ENCODE assay signal across 11 mouse cellular contexts in genomic region chr11:7504651-7505321, GRCm38 (mm10).
A peak's percentile ranks its signal among the peaks of the same experiment; 100 is the strongest.
DNase-seq lines count a peak whose midpoint lies in the region; ATAC-seq lines count a peak whose summit lies in the region.
"Had no signal": no experiment of that assay in that cellular context is flagged by ENCODE, and none has a peak within 500 bp of the region (broad histone marks: within the 10 kb centered on the region; RNA-seq: fewer than 3 reads in every experiment).

No protein-coding gene starts in this region.

- H3K27ac ChIP-seq in limb, embryonic 11.5 days (replicated peaks; ENCODE audit: low read depth, low read length), result no peak overlapping the region
- no peak overlapping the region for H3K27ac ChIP-seq in limb, embryonic 10.5 days
- H3K27ac ChIP-seq: forebrain, embryonic 13.5 days had no signal

- no peak overlapping the region for H3K4me2 ChIP-seq in limb, embryonic 11.5 days (ENCODE audit: low read depth, severe bottlenecking)
- H3K4me2 ChIP-seq: forebrain, embryonic 13.5 days had no signal

- H3K27me3 ChIP-seq in limb, embryonic 11.5 days (ENCODE audit: control insufficient read depth, insufficient read depth, low read length), result no peaks in the 10 kb centered on the region
- H3K27me3 ChIP-seq in limb, embryonic 10.5 days (ENCODE audit: low read depth, poor library complexity, severe bottlenecking), result no peaks in the 10 kb centered on the region
- H3K27me3 ChIP-seq: forebrain, embryonic 13.5 days; Patski had no signal

- 0 out of 2 replicates have a peak, but pooled peaks have one; percentile 37 for ATAC-seq in limb, embryonic 11.5 days (ENCODE audit: insufficient number of reproducible peaks, low FRiP score, low TSS enrichment, low read depth)
- ATAC-seq: forebrain, embryonic 13.5 days had no signal

- peak; percentile 84 to 89 for DNase-seq in cerebellum, postnatal 10 days
- no peak for DNase-seq in cerebellum, adult 11 months
- no peak for DNase-seq in limb, embryonic 11.5 days (ENCODE audit: low spot score)
- DNase-seq in limb, embryonic 10.5 days (ENCODE audit: low spot score), result no peak
- DNase-seq in heart, adult 8-10 months (ENCODE audit: low spot score), result peak; percentile 70
- DNase-seq in kidney, postnatal 14 days, result peak; percentile 72
- DNase-seq in thymus, postnatal 36 days, result no peak
- no peak for DNase-seq in left cerebral cortex, adult 18-20 months (ENCODE audit: low spot score in 2 of 2)
- DNase-seq: lung, adult 2 months had no signal

- WGBS in limb, embryonic 11.5 days, result 87% methylated on average over 10 of the region's 10 CpGs
- 88% methylated on average over 10 of the region's 10 CpGs for WGBS in limb, embryonic 10.5 days

- no peaks in the 10 kb centered on the region for H3K36me3 ChIP-seq in limb, embryonic 11.5 days (ENCODE audit: control insufficient read depth, insufficient read depth, low read length)
- no peaks in the 10 kb centered on the region for H3K36me3 ChIP-seq in limb, embryonic 10.5 days

- no peak overlapping the region for H3K9ac ChIP-seq in limb, embryonic 11.5 days (ENCODE audit: low read length)
- H3K9ac ChIP-seq: forebrain, embryonic 13.5 days had no signal

- H3K9me3 ChIP-seq in limb, embryonic 11.5 days (ENCODE audit: control insufficient read depth, low read length), result no peaks in the 10 kb centered on the region
- no peaks in the 10 kb centered on the region for H3K9me3 ChIP-seq in limb, embryonic 10.5 days (replicated peaks)
- H3K9me3 ChIP-seq: forebrain, embryonic 13.5 days had no signal

- H3K4me3 ChIP-seq in limb, embryonic 11.5 days (ENCODE audit: low read depth, low read length), result no peak overlapping the region
- no peak overlapping the region for H3K4me3 ChIP-seq in limb, embryonic 10.5 days
- H3K4me3 ChIP-seq: forebrain, embryonic 13.5 days had no signal

- no peaks in the 10 kb centered on the region for H3K4me1 ChIP-seq in limb, embryonic 11.5 days (ENCODE audit: control insufficient read depth, insufficient read depth, low read length)
- H3K4me1 ChIP-seq in limb, embryonic 10.5 days, result peaks cover 13% of the 10 kb centered on the region
- H3K4me1 ChIP-seq: forebrain, embryonic 13.5 days had no signal

Comparison
In these comparisons a context has a peak if more than half of its experiments do, and no peak if none do; other contexts are left out.
1. DNase-seq: peak in cerebellum, postnatal 10 days (2 of 2), heart, adult 8-10 months (single experiment) and kidney, postnatal 14 days (single experiment); none in cerebellum, adult 11 months (single experiment), limb, embryonic 11.5 days (single experiment), limb, embryonic 10.5 days (single experiment), thymus, postnatal 36 days (0 of 2) and left cerebral cortex, adult 18-20 months (0 of 2).